Mouse (Mus musculus) retina, postnatal 7 days (tissue): ENCODE data around the gene Insl3.
"Not testable (repeated sequence)": the region's sequence is repeated elsewhere in the genome, so short reads cannot be mapped to it uniquely, and the experiment has no call there.

ENCODE experiments used
- DNase-seq: peaks from one replicate; pipeline ENCODE4 v3.0.0-alpha.2; 2012; ENCODE audit warnings: low read depth, low spot score

Gene Insl3

GRCm38 (mm10) chr8:71676803-71677202, 12.2 kb upstream of the Insl3 start:
- no peak for DNase-seq

- no peak for DNase-seq
Observed at GRCm38 (mm10) chr8:71677555-71677954, 11.5 kb upstream of the Insl3 start.

- no peak for DNase-seq
Observed at GRCm38 (mm10) chr8:71678216-71678615, 10.8 kb upstream of the Insl3 start.

- DNase-seq, result no peak
Observed at GRCm38 (mm10) chr8:71679116-71679515, 9.9 kb upstream of the Insl3 start.

- no peak for DNase-seq
Observed at GRCm38 (mm10) chr8:71679550-71680168, 9.4 kb upstream of the Insl3 start.

- DNase-seq, result no peak
Observed at GRCm38 (mm10) chr8:71680471-71680870, 8.5 kb upstream of the Insl3 start.

- DNase-seq, result no peak
Observed at GRCm38 (mm10) chr8:71681369-71681915, 7.6 kb upstream of the Insl3 start.

GRCm38 (mm10) chr8:71682832-71683231, 6.2 kb upstream of the Insl3 start:
- no peak for DNase-seq

GRCm38 (mm10) chr8:71684701-71685100, 4.3 kb upstream of the Insl3 start:
- DNase-seq, result no peak

- DNase-seq, result no peak
Observed at GRCm38 (mm10) chr8:71685573-71685972, 3.4 kb upstream of the Insl3 start.

- DNase-seq, result no peak
Observed at GRCm38 (mm10) chr8:71686143-71686734, 2.8 kb upstream of the Insl3 start.

GRCm38 (mm10) chr8:71687616-71688015, 1.4 kb upstream of the Insl3 start:
- DNase-seq, result no peak

- DNase-seq, result no peak
Observed at GRCm38 (mm10) chr8:71692509-71692908, 3.5 kb downstream of the Insl3 start.

GRCm38 (mm10) chr8:71693166-71694041, 4.4 kb downstream of the Insl3 start:
- DNase-seq, result no peak

- not testable (repeated sequence) for DNase-seq
Observed at GRCm38 (mm10) chr8:71695456-71695855, 6.4 kb downstream of the Insl3 start.

GRCm38 (mm10) chr8:71700493-71701269, 11.7 kb downstream of the Insl3 start:
- DNase-seq, result no peak

- no peak for DNase-seq
Observed at GRCm38 (mm10) chr8:71701414-71702086, 12.5 kb downstream of the Insl3 start, which contains the start of gene B3gnt3. TSS of gene B3gnt3 (minus strand) at chr8:71701789.

- no peak for DNase-seq
Observed at GRCm38 (mm10) chr8:71702087-71702432, 13.0 kb downstream of the Insl3 start.

- no peak for DNase-seq
Observed at GRCm38 (mm10) chr8:71702923-71703322, 13.9 kb downstream of the Insl3 start.

- not testable (repeated sequence) for DNase-seq
Observed at GRCm38 (mm10) chr8:71703400-71703799, 14.4 kb downstream of the Insl3 start.

- DNase-seq, result no peak
Observed at GRCm38 (mm10) chr8:71707874-71708273, 18.9 kb downstream of the Insl3 start.
